Mouse (Mus musculus): ENCODE results near the gene Nyx.
A peak's percentile ranks its signal among the peaks of the same experiment; 100 is the strongest.
"Not testable (repeated sequence)": the region's sequence is repeated elsewhere in the genome, so short reads cannot be mapped to it uniquely, and the experiment has no call there.

The Nyx gene

GRCm38 (mm10) chrX:13465810-13466209, at the start of gene Nyx:
Gene Nyx, plus strand, starts transcription at chrX:13466110.
- DNase-seq (ENCODE audit: low read depth, low spot score), result no peak

DNA sequence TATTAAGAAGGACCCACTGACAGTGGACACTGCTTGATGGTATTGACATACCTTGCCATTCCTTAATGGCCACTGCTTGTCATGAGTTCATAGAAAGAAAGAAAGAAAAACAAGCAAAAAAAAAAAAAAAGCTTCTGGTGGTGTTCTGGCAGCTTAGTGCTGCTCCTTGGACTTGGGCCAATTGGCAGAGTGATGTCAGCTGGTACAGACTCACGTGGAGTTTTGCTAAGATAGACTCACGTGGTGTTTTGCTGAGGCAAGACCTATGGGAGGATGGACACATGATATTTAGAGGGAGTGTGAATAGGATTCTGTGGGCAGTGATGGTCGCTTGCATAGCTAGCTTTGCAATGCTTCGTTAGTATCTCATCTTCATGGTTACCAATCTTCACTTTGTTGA, 43.9 kb upstream of the Nyx start:
- DNase-seq (ENCODE audit: low read depth, low spot score), result no peak

- no peak for DNase-seq (ENCODE audit: low read depth, low spot score)
Measured at GRCm38 (mm10) chrX:13431421-13431820, 34.5 kb upstream of the Nyx start.

DNA sequence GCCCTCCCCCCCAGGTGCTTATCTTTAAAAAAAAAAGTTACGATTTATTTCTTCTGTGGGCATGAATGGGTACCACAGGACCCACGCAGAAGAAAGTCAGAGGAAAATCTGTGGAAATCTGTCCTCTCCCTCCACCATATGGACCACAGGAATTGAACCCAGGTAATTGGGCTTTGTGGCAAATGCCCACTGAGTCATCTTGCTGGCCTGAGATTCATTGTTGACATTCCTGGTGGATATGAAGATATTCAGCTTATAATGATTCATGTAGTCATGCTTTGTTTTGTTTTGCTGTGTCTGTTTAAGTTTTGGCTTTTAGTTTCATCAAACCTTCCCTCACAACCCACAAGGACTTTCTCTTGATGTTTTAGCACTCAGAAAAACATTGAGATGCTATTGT, 29.9 kb upstream of the Nyx start:
- DNase-seq (ENCODE audit: low read depth, low spot score), result not testable (repeated sequence)

- DNase-seq (ENCODE audit: low read depth, low spot score), result not testable (repeated sequence)
Measured at GRCm38 (mm10) chrX:13456544-13456943, 9.4 kb upstream of the Nyx start.

DNA sequence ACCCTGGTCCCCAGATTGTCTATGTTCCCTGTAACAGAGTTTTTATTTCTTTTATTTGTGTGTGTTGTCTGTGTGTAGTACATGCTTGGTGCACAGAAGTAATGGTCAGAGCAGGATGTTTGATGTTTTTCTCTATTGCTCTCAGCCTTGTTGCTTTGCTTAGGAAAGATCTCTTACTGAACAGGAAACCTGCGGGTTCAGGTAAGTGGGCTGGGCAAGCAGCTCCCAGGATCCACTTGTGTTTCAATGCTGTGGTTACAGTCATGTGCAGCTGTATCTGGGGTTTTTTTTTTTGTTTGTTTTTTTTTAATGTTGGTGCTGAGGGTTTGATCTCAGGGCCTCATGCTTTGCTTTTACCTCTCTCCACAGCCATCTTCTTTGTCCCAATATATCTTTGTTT, 7.1 kb upstream of the Nyx start:
- no peak for DNase-seq (ENCODE audit: low read depth, low spot score)

DNA sequence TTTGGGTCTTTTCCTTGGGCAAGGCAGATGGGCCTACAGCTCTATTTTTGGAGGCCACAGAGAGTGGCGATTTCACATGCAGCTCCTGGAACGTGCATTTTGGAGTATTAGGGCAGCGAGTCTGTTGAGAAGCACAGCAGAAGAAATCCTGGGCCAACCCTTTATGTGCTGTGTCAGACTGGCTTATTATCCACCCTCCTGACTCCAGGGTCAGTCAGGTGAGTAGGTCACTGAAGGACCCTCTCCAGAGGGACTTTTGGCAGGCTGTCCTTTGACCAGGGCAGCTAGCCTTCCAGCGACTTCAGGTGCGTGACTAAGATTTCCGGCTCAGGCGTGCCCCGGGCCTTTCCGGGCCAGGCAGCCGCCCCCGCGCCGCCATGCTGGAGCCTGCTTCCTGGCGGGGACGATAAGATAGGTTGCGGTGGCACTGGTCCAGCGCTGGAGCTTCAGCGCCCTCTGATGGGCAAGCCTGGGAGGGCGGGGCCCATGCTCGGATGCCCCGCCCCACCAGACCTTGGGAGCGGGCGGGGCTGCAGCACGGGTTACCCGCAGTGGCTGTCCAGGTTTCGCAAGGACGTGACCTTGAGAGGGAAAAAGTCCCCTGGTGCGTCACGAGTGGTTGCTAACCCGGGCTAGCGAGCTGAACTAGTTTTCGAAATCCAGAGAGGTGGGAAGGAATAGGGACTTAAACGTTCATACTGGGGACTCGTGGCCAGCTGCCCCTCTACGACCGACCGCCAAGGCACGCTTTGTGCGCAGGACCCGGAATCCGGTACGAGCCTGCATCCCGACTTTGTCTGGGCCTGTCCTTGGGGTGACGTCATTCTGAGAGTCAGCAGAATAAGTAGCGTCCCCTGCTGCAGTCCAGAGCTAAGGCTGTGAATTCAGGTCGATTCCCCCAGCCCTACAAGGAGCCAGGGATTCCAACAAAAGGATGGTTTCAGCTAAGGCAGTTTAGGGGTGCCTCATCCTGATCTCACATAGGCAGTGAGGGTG, 4.3 kb upstream of the Nyx start:
- peak; percentile 77 for DNase-seq (ENCODE audit: low read depth, low spot score)

- no peak for DNase-seq (ENCODE audit: low read depth, low spot score)
Measured at GRCm38 (mm10) chrX:13462982-13463517, 2.9 kb upstream of the Nyx start.

DNA sequence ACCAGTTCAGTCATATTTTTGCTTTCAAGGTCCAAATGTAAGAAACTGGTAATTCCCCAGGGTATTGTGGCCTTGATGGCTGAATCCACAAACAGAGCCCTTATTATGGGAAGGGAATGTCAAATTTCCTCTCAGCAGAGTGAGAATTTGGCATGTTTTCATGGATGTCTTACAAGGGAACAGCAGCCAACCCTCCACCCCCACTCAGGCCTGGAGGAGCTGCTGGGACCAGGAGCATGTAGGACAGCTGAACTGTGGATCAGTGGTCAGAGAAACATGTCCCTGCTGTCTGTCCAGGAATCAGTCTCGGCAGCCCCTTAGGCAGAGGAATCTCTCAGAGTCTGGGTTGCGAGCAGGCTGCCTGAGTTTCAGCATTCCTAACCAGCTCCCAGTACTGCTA, 771 bp downstream of the Nyx start:
- no peak for DNase-seq (ENCODE audit: low read depth, low spot score)

GRCm38 (mm10) chrX:13467121-13467571, 1.2 kb downstream of the Nyx start:
- DNase-seq (ENCODE audit: low read depth, low spot score), result no peak

DNA sequence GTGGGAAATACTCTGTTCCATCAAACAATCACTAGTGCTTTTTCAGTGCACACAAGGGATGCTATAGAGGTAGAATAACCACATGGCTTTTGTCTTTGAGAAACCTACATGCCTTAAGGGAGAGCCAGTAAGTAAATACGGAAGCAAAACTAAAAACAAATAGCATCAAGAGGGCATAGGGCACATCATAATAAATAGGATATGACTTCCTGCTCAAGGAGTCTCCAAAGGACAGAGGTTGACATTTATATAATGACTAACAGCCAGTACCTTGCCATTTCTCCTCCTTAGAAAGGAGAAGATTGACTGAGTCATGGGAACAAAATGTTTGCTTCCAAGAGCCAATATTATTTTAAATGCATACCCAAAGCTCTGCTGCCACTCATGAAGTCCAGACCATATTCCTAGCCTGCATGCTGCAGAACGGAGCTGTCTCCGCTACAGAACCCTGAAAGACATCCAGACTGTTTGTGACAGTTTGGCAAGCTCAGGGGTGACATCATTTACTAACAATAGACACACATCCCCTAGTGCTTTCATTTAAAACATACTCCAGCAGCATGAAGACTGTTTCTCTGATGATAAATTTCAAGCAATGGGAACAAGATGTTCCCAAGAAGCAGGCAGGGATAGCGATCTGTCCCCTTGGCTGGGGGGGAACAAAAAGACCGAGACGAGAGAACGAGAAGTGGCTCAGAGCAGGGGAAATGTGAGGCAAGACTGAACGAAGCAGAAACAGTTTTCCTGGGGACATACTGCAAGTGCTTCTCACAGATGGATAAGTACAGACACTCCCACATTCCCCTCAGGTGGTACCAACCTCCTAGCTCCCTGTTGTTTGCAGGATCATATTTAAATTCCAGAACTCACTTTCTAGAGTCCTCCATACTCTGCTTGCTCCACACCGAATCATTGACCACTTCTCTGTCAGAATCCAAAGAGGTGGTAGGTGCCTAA, 3.5 kb downstream of the Nyx start:
- no peak for DNase-seq (ENCODE audit: low read depth, low spot score)

DNA sequence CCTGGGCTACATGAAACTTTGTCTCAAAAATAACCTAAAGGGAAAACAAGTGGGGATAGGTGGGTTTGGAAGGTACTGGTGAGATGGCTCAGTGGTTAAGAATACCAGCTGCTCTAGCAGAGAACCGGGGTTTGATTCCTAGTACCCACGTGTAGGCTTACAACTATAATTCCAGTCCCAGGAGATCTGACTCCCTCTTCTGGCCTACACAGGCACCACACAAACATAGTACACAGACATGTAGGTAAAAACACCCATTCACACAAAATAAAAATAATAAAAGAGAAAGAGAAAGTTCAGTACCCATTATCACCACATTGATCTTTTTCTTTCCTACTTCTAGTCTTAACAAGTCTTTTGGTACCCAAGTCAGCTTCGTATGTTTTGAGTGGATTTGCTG, 6.0 kb downstream of the Nyx start:
- DNase-seq (ENCODE audit: low read depth, low spot score), result no peak

- no peak for DNase-seq (ENCODE audit: low read depth, low spot score)
Measured at GRCm38 (mm10) chrX:13472751-13473225, 6.9 kb downstream of the Nyx start.

DNA sequence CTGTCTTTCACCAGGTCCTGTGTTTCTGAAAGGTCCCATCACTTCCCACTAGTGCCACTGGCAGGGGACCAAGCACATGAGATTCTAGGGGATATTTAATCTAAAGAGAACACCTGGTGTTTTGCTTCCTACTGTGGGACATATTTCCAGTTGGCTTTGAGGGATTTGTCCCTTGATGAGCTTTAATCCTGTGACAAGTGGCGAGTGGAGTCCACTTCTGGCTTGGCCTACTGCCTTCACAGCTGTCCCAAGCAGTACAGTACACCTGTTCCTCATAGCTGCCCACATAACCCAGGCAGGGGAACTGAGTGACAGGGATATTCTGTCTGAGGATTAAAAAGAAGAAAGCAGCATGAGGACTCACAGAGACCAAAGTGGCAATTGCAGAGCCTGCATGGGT, 9.5 kb downstream of the Nyx start:
- DNase-seq (ENCODE audit: low read depth, low spot score), result no peak

DNA sequence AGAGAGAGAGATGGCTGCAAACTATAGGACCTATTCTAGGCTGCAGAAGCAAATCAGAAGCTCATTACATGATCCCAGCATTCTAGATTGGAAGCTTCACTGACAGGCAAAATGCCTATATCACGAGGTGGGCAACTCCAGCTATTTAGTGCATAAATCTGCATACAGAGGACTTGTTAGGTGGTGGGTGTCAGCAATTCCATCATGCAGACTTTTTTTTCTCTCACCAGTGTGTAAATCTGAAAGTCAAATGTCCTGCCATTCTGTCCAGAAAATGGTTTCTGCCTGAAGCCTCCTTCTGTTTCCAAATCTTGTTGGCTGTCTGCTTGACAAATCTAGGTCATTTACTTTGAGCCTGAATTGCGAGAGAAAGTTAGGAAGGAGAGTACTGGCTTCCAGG, 11.7 kb downstream of the Nyx start:
- DNase-seq (ENCODE audit: low read depth, low spot score), result no peak

DNA sequence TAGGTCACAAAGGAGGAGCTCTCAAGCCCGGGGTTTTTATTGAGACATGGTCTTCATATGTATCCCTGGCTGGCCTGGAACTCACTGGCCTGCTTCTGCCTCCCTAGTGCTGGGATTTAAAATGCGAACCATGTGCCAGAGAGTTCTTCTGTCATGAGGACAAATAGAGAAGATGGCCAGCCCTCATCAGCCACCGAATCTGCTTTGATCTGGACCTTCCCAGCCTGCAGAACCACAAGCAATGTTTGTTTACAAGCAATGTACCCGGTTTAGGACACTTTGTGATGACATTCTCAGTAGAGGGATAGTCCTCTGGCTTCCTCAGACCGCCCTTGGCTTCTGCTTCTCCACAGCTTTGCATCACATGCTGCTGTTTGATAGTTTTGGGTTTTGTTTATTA, 12.4 kb downstream of the Nyx start:
- no peak for DNase-seq (ENCODE audit: low read depth, low spot score)

DNA sequence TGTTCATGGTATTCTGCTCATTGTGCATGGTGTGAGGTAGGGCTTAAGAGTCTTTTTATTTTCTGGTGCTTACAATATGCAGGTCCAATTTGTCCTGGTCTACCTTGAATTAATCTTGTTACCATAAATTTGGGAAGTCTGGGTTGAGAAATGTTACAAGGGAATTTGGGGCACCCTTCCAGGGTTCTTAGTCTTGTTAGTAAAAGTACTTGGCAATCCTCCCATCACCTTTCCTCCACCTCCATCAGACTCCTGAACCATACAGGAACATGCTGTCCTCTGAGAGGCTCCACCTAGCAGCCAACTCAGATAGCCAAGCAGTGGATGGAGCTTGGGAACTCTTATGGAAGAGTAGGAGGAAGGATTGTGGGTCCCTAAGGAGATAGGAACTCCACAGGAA, 13.7 kb downstream of the Nyx start:
- no peak for DNase-seq (ENCODE audit: low read depth, low spot score)

- DNase-seq (ENCODE audit: low read depth, low spot score), result no peak
Measured at GRCm38 (mm10) chrX:13482576-13482975, 16.7 kb downstream of the Nyx start.

GRCm38 (mm10) chrX:13484447-13484846, 18.5 kb downstream of the Nyx start:
- no peak for DNase-seq (ENCODE audit: low read depth, low spot score)

- DNase-seq (ENCODE audit: low read depth, low spot score), result no peak
Measured at GRCm38 (mm10) chrX:13489001-13489400, 23.1 kb downstream of the Nyx start.

DNA sequence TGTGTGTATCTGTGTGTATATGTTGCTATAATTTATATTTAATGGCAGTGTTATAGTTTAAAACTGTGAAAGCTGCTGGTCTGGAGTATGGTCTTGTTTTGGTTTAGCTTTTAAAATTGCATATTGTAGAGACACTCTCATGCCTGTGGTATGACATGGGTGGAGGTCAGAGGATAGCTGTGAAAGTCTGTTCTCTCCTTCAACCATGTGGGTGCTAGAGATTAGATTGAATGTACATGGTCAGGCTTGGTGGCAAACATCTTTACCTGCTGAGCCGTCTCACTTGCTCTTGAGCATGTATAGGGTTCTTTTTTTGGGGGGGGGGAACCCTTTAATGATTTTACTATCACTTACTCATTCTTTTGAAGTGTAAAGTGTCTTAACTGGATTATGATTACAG, 23.9 kb downstream of the Nyx start:
- no peak for DNase-seq (ENCODE audit: low read depth, low spot score)

DNA sequence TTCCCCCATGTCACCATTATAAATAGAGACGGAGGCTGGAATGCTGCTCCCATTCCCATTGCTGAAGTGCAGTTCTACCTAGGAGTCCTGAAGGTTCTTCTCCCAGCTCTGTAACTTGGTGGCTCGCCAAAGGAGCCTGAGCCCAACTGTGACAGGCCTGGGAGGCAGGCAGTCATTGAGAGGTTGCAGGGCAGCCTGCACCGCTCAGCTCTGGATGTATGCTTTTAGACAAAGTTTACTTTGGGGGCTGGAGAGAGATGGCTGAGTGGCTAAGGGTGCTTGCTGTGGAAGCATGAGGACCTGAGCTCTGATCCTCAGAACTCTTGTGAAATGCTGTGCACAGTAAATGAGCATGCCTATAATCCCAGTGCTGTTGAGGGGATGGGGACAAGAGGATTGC, 25.0 kb downstream of the Nyx start:
- no peak for DNase-seq (ENCODE audit: low read depth, low spot score)
